Mouse (Mus musculus) spleen, postnatal 36 days (tissue): ENCODE measurements at regions not wholly inside any gene's neighbourhood (a gene's known extent, or its start where the extent isn't known, plus 50 kb on each side); places are given as distances from the start of the nearest gene placed in this dataset.

ENCODE experiments used
- DNase-seq, 2 experiments: peaks; one replicate each; pipeline ENCODE4 v3.0.0; 2022; ENCODE audit warnings: low spot score in 2 of 2, mixed read lengths in 1 of 2

DNA sequence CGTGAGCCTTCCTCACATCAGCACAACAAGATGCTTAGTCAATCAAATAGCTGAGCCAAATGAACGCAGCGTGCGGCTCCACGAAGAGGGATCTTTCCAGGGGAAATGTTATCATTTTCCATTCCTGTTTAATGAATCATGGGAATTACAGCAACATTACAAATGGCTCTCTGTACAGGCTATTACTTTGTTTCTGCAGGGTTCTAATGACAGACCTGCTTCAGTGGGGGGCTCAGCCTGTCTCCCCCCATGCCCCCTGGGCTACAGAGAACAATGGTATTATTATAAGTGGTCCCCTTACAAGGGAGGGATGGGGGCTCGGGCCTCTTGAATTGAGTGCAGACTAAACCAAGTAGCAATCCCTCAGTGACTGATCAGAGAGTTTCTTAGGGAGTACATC, 144.3 kb upstream of the Csf3r start:
- DNase-seq = no peak

DNA sequence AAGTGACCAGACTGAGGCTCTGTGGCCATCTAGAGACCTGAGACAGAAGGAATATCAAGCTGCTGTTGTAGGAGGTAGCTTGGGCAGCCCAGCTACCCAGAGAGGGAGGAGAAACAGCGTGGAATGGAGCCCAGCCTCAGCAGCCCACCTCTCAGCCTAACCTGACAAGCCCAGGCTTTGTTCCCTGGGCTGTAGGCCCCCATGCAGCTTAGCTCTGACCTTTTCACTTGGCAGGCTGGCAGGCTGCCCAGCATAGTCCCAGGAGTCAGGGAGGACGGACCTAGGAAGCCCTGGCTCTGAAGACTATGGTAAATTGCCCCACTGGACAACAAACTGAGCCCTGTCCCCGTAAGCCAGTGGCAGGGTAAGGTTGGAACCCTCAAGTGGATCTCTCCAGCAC, 141.8 kb upstream of the Csf3r start:
- DNase-seq = no peak

DNA sequence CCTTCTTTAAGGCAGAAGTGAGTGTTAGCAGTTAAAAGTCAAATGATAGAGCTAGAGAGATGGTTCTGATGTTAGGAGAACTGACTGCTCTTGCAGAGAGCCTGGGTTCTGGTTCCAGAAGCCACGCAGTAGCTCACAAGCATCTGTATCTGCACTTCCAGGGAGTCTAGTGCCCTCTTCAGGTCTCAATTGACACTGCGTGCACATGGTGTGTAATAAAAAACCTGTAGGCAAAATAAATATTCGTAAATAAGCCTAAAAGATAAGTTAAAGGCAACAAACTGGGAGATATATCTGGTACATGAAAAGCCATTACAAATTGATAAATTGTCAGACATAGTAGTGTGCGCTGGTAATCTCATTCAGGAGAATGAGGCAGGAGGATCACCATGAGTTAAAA, 133.8 kb upstream of the Csf3r start:
- no peak for DNase-seq

DNA sequence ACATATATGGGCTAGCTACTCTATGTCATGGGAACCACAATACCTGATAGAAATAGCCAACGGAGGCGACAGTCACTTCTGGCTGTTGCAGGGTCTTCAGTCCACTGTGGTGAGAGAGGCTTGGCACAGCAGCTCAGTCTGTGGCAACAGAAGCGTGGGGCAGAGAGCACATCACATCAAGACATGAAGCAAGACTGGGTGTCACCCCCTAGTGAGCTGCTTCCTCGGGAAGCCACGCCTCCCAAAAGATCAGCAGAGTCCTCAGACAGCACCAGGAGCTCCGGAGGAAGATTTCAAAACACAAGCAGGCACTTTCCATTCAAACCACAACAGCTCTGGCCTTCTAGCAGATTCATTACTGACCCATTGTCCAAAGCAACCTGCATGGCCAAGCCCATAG, 131.2 kb upstream of the Csf3r start:
- no peak for DNase-seq

DNA sequence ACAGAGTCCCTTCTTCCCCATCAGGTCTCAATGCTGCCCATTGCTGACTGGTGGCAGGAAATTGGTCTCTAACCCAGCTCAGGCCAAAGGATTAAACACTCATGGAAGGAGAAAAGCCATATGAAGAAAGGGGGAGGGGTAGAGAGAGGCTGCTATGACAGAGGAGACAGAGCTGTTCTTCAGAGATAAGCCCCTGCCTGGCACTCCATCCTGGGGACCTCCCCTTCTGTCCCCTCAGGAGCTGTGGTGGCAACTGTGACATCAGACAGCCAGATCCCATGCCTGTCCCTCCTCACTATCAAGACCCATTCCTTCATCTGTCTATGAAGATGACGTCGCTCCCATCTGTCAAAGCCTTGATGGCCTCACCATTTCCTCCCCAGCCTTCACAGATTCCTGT, 126.6 kb upstream of the Csf3r start:
- DNase-seq = no peak

DNA sequence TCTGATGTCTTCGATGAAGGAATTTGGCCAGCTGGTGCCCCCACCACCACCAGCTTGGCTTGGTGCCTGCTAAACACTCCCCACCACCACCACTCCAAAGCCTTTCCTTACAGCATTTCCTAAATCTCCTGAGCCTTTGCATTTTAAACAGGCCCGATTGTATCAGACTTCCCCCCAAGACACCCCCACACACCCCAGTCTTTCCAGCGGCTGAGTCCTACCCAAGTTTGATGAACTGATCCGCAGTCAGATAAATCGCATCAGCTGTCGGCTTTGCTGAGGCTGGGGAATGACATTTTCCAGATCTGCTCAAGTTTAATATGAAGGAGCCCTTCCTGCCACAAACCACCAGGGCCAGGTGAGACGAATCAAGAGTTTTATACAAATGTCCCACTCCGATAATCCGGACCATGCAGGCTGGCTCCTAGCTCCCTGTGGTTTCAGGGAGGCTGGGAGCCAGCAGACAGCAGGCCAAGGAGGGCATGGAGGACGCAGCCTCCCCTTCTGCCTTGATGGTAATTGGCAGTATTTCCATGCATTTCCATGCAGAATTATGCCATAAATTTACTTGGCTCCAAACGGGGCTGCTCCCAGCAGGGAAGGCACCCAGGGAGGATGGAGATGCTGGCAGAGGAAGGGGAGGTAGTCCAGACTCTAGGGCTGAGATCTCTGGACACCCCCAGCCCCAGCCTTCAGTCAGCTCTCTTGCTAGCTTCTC, 125.6 kb upstream of the Csf3r start:
- DNase-seq = no peak

DNA sequence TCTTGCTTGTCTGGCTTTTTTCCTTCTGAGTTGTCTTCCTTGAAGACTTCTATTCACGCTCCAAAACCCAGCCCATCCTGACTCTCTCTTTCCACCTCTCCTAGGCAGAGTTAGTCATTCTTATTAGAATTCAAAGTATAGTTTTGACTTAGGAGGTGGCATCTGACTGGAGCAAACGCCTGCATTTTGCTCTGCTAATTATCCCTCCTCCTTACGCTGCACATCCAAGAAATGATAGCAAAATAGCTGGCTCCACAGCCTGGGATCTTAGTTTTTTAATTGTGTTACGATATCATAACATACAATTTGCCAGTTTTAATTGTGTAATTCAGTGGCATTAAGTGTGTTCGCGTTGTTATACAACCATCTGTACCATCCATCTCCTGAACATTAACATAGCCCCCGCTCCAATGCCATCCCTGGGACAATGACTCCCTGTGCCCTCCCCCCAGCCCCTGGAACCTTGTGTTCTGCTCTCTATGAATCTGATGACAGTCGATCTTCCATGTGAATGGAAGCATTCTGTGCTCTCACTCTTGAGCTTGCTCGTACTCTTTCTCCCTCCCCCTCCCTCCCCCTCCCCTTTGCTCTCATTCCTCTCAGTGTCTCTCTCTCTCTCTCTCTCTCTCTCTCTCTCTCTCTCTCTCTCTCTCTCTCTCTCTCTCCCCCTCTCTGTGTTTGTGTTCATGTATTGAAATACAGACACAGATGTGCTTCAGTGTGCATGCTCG, 122.6 kb upstream of the Csf3r start:
- no peak for DNase-seq

DNA sequence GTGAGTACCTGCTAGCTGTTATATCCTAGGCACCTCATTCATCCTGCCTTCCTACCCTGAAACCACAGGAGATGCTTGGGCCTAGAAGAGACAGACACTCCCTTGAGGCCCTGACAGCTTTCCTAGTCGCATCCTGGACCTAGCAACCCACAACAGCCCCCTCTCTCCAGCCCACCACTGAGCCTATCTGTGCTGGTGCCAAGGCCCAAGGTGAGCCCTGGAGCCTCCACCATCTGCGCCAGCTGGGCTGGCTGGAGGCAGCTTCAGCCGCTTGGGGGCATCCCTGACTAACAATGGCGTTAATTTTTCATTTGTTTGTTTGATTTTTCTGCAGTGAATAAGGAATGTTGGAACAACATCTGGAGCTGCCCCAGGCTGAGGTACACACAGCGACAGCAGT, 118.1 kb upstream of the Csf3r start:
- no peak for DNase-seq

DNA sequence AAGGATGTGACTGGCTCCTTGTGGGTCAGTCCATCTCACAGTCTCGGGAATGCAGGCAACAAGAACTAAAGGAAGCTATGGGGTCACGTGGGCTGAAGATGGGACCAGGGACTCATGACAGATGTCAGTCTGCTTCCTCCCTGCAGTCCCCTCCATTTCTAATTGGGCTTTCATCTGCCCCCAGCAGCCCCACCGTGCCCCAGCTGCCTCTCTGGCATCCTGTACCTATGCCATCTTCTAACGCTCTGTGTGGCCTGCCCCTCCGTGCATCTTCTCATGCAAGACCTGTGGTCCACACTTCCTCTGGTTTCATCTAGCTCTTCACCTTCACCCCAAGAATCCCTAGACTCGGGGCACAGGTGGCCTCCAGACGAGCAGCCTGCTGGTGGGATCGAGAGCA, 115.4 kb upstream of the Csf3r start:
- no peak for DNase-seq

DNA sequence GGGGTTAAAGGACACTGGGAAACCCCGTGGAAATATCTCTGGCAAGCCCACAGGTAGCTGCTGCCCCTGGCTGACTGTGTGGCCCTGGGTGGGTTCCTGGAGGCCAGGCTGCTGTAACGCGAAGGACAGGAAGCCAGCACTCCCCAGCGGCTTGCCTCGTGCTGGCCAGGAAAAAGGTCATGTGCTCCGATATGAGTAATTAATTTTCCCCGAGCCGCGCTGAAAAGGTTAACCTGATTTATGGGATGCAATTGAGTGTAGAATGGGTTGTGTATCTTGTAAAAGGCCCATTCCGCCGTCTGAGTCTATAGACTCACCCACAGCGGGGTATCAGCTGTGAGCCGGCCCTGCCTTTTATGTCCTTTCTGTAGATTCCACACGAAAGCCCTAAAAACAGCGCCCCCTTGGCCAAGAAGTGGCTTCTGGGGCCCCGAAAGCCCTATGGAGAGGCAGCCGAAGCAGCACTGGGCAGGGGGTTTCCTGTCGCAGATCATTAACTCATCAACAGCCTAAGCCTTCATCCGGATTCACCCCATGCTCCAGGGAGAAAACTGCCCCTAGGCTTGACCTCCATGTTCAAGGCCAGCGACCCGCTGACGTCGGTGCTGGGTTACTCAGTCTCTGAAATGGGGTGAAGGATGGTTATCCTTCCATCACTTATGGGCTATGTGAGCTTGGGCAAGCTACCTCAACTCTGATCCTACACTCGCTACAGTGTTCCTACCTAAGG, 112.6 kb upstream of the Csf3r start:
- no peak for DNase-seq

DNA sequence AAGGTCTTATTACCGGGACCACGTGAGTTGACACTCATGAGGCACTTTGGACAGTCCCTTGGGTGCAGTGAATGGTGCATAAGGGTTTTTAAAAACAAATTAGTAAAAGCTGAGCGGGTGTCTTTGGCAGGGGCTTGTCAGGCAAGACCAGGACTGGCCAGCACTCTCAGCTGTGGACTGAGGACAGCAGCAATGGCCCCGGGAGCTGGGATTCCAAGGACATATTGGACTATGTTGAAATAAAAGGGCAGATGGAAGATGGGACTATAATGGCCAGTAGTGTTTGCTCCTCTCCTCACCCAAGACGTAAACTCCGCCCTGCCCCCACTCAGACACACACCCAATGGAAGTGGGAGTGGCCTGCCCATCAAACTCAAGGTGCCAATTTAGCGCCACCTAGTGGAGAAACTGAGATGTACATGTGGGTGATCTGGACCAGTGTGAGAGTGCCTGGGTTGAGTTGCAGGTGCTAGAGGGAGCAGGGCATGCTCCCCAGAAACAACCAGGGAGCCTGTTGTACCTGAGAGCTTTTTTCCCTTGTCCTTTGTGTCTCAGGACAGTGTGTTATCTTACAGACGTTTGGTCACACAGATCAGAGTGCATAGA, 111.8 kb upstream of the Csf3r start:
- peak; percentile 9 to 27 for DNase-seq

DNA sequence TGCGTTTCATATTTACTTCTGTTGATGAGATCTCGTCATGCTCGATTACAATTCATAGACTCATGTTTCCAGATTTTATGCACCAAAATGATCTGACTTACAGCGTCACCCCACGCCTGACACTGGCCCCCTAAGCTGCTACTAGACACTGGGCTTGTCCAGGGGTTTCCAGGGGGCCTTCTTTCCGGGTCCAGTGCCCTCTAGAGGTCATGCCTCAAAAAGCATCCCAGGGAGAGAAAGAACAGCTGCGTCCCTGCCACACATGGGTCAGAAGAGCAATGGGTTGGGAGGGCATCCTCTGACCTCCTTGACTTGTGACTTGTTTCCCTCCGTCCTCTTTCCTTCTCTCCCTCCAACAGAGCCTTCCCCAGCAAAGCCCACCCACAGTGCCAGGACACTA, 109.2 kb upstream of the Csf3r start:
- DNase-seq = no peak

DNA sequence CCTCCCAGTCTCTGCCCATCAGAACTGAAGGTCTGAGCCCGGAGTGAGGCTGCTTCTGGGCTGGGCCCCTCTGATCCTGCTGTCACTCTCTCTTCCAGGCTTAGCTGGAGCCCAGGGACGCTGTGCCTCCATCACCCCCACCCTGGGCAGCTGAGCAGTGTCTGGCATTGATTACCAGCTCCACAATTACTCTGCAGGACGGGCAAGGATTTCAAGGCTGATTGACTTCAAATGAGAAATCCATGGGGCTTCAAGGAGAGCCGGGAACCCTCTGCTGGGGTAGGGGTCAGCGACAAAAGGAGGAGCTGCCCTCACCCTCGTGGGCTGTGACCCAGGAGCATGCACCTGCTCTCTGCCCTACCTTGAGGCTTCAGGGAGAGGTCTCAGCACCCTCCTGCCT, 107.1 kb upstream of the Csf3r start:
- no peak for DNase-seq

DNA sequence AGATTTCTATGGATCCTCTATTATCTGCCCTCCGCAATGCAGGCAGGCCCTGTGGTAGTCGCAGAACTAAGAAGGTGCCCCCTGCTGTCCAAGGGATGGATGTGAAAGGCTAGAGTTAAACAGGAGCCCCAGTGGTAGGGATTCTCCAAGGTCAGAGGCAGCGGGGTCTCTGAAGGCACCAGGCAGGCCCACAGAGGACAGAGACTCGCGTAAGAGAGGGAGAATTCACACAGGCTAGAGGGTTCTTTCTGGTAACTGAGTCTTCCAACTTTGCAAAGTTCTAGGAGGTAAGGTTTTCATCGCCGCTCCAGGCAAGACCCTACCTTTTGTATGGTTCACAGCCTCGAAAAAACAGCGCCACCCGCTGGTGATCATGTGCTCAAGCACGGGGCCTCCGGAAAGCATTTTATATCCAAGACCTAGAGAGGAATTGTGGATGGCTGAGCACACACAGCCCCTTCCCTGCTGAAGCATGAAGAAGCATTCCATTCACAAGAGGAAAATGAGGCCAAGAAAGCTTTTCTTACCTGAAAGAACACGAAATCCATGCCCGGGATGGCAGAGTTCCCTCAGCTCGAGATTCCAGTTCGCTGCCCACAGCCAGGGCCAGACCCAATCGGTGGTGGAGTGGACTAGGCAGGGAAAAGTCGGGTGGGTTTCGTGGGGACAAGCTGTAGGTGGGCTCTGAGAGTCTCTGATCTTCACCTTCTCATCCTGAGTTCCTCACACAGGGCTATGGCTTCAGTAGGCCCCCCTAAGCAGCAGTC, 102.6 kb upstream of the Csf3r start:
- no peak for DNase-seq

DNA sequence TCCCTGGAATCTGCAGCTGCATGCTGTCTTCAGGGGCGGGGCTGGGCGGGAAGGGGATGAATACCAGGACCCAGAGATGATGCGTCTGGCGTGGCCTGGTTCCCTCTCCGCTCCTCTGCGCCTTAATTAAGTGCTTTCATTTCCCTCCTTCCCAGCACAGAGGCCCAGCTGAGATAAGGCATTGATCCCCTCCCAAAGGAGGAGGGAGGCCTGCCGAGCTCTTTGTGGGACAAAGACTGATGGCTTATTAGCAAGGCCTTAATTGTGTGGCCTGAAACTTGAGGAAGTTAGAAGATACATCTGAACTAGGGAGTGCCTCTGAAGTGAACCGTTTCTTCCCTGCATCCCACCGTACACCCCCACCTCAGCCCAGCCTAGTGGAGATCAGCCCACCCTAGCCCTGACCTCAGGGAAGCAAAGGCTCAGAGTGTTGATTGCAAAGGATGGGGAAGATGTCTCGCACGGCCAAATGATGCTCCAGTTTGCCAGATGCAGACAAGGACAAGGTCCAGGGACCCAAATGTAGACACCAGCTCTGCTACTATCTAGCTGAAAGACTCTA, 102.0 kb upstream of the Csf3r start:
- no peak for DNase-seq

DNA sequence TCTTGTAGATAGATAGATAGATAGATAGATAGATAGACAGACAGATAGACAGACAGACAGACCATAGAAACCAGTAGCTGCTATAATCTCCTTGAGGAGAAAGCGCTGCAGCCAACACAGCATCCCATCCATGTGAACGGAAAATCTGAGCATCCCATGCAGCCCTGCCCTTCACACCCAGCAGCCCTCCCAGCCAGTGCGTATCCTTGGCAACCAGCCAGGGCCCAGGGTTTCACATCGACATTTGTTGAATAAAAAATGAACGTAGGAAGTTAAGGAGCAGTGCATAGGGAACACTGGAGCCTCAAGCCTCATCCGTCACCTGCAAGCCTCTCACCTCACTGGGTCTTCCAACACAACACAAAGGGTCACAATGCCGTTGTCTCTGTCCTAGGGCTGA, 101.1 kb upstream of the Csf3r start:
- no peak for DNase-seq

DNA sequence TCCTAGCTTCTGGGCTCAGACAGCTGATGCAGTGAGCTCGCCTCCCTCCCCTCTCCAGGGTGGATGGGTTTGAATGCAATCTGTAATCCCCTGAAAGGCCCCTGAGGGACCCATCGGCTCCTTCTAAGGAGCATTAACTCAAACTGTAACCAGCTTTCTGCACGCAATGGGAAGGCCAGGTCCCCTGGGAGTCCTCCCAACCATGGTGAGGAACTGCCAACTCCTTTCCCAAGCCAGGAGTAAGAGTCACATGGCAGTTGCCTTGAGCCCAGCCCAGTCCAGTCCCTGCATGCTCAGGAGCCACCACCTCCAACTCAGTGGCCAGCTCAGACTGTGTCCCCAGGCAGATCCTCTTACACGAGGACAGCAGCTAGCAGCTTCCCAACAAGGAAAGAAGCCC, 96.2 kb upstream of the Csf3r start:
- DNase-seq = no peak

DNA sequence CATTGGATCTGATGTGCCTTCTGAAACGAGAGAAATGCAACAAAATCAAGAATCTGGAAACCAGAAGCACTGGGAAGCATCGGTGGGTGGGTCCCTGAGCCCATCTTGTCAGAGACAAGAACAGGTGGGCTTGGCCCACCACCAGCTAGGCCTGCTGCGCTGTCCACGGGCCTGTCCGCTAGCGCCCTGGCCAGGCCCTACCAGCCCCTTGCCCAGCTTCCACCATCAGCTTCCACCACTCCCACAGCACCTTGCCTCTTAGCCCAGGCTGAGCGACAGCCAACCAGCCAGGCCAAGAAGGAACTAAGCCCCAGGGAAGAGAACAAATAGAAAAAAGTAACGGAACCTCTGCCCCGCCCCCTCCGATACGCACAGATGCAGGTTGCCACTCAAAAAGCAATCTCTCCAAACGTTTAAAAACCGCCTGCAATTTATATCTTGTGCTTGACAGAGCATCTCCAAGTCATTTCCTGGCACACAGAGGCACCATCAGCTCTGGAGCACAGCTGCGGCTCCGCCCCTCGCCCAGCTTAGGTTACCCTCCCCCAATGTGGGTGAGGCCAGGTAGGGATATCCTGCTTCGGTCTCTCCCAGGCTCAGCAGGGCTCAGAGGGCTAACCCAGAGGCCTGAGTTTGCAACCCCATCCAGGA, 95.1 kb upstream of the Csf3r start:
- DNase-seq = peak; percentile 40 to 51

DNA sequence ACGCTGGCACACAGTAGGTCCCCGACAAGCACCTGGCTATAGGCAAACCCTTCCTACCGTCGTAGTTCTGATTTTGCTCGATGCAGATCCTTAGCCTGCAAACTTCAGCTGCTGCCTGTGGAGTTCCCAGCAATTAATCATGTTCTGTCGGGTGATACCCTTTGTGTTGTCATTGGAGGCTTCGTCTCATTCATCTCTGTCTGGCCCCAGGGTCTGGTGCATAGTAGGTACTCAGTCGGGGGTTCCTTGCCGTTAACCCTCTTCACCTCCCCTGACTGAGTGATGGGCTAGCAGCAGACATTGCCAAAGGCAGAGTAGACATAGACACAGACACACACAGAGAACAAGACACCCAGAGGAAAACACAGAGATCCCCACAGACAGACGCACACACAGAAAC, 93.6 kb upstream of the Csf3r start:
- DNase-seq = no peak

DNA sequence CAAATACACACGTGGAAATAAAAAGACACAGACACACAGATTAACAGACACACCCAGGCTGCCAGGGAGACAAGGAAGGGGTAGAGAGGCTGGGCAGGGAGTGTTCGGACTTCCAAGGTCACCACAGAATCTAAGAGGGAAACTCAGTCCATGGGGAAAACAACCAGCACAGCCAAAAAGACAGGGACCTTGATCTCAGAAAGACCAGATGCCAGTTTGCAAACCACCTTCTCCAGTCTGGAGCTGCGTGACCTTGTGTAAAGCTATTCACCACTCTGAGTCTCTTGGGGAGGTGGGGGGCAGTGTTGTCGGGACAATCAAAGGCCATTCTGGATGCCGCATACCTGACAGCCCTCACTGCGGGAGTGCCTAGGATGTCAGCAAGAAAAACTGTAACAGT, 93.0 kb upstream of the Csf3r start:
- no peak for DNase-seq
